Mouse (Mus musculus) kidney, postnatal 10 days (tissue): ENCODE measurements around the gene Lamc3.

Source experiments
- DNase-seq: peaks from one replicate; pipeline ENCODE4 v3.0.0; 2021; ENCODE audit warnings: mixed read lengths

Lamc3 gene

GRCm38 (mm10) chr2:31987774-31988173 lies 100.7 kb downstream of the Lamc3 start:
- DNase-seq, result no peak

- DNase-seq, result no peak
These were observed 103.9 kb downstream of the Lamc3 start for GRCm38 (mm10) chr2:31990961-31991360.

GRCm38 (mm10) chr2:31994896-31995295 lies 107.8 kb downstream of the Lamc3 start:
- no peak for DNase-seq

GRCm38 (mm10) chr2:31996060-31996459 lies 109.0 kb downstream of the Lamc3 start:
- no peak for DNase-seq
